Mouse (Mus musculus) MEL-GATA-1-ER (cell line): ENCODE results near the gene Olfr521.
"Not testable (repeated sequence)": the region's sequence is repeated elsewhere in the genome, so short reads cannot be mapped to it uniquely, and the experiment has no call there.

Experiments used
- DNase-seq: peaks from one replicate; pipeline ENCODE4 v3.0.0-alpha.2; 2012; ENCODE audit warnings: low read depth; ENCODE audit errors: extremely low read depth

Gene Olfr521

GRCm38 (mm10) chr7:99807043-99807442 lies 43.7 kb downstream of the Olfr521 start:
- not testable (repeated sequence) for DNase-seq

DNA sequence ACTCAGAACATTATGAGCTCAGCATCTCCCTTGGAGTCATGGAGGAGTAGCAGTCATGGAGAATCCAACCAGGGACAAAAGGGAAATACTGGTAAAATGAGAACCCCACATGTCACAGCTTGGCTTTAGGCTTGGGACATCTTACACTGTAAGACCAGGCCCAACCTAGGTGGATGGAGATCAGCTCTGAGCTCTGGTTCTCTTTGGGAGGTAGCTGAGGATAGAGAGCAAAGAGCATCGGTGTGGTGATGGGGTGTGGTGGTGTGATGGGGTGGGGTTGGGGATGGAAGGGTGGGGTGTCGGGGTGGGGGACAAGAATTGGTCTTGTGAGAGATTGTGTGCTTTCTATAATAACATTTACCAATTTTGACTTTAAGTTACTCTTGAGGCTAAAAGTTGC lies 47.5 kb downstream of the Olfr521 start:
- no peak for DNase-seq

- DNase-seq: no peak
These were observed 48.4 kb downstream of the Olfr521 start for GRCm38 (mm10) chr7:99811661-99812060.

DNA sequence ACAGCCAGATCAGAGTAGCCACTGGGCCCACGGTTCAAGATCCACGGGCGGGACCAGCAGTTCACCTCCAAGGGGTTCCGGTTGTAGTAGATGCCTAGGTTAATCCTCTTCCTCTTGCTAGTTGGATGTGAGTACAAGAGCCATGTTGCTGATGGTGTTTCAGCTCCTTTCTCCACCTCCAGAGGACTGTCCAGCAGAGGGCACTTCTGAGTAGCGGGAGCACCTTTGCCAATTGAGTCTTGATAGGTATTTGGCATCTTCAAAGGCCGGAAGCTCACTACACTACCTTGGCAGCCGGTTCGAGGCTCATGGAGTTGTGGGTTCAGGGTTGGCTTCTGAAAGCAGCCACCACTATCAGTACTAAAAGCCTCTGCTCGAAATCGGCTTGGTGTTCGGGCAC lies 50.1 kb downstream of the Olfr521 start:
- no peak for DNase-seq

GRCm38 (mm10) chr7:99818181-99818725 lies 54.9 kb downstream of the Olfr521 start:
- not testable (repeated sequence) for DNase-seq
